Mouse (Mus musculus): ENCODE measurements around the gene Sfxn2. TPM values are rescaled to one million over a fixed set of nuclear protein-coding genes. Genes with fewer than 3 reads are reported as not detected.
A peak's percentile ranks its signal among the peaks of the same experiment; 100 is the strongest.

Sfxn2 gene
- polyA plus RNA-seq, 1 experiment from 2014 or later = 8.0 TPM

- no peak overlapping the region for H3K4me3 ChIP-seq (ENCODE audit: control insufficient read depth in 1 of 2, insufficient read depth in 1 of 2, low read depth in 1 of 2, low read length in 2 of 2)
- H3K27me3 ChIP-seq (ENCODE audit: control insufficient read depth, insufficient read depth, low read length) = no peaks in the 10 kb centered on the region
- no peak for ATAC-seq (ENCODE audit: insufficient number of reproducible peaks, insufficient read depth, low FRiP score, low read depth)
- no peaks in the 10 kb centered on the region for H3K9me3 ChIP-seq (ENCODE audit: control insufficient read depth, low read length)
- no peak overlapping the region for H3K9ac ChIP-seq (ENCODE audit: low read length)
- H3K4me1 ChIP-seq (ENCODE audit: control insufficient read depth in 2 of 2, insufficient read depth in 2 of 2, low read length in 2 of 2) = peaks cover 5 to 6% of the 10 kb centered on the region in 2 experiments; a peak in 2 of 4 replicates
- WGBS = 75% methylated on average over 3 of the region's 4 CpGs
- H3K27ac ChIP-seq (replicated peaks in 1 of 2; ENCODE audit: control insufficient read depth in 1 of 2, insufficient read depth in 1 of 2, low read depth in 2 of 2, low read length in 2 of 2) = no peak overlapping the region
- peaks cover 61% of the 10 kb centered on the region for H3K36me3 ChIP-seq (ENCODE audit: control insufficient read depth, insufficient read depth, low read length)
- no peak overlapping the region for H3K4me2 ChIP-seq (ENCODE audit: low read length)
Observed at GRCm38 (mm10) chr19:46552496-46552895, 20.7 kb upstream of the Sfxn2 start.

- H3K4me3 ChIP-seq (ENCODE audit: control insufficient read depth in 1 of 2, insufficient read depth in 1 of 2, low read depth in 1 of 2, low read length in 2 of 2) = no peak overlapping the region
- H3K9ac ChIP-seq (ENCODE audit: low read length) = no peak overlapping the region
- H3K4me2 ChIP-seq (ENCODE audit: low read length) = no peak overlapping the region
- H3K27me3 ChIP-seq (ENCODE audit: control insufficient read depth, insufficient read depth, low read length) = no peaks in the 10 kb centered on the region
- H3K27ac ChIP-seq (replicated peaks in 1 of 2; ENCODE audit: control insufficient read depth in 1 of 2, insufficient read depth in 1 of 2, low read depth in 2 of 2, low read length in 2 of 2) = no peak overlapping the region
- H3K4me1 ChIP-seq (ENCODE audit: control insufficient read depth in 2 of 2, insufficient read depth in 2 of 2, low read length in 2 of 2) = peaks cover 5 to 6% of the 10 kb centered on the region in 2 experiments; a peak in 2 of 4 replicates
- no peak for ATAC-seq (ENCODE audit: insufficient number of reproducible peaks, insufficient read depth, low FRiP score, low read depth)
- H3K9me3 ChIP-seq (ENCODE audit: control insufficient read depth, low read length) = no peaks in the 10 kb centered on the region
- WGBS = 26% methylated on average over 11 of the region's 11 CpGs
- H3K36me3 ChIP-seq (ENCODE audit: control insufficient read depth, insufficient read depth, low read length) = peaks cover 63% of the 10 kb centered on the region
Observed at GRCm38 (mm10) chr19:46553541-46553955, 19.6 kb upstream of the Sfxn2 start.

GRCm38 (mm10) chr19:46558009-46558408, 15.2 kb upstream of the Sfxn2 start:
- H3K27ac ChIP-seq (replicated peaks in 1 of 2; ENCODE audit: control insufficient read depth in 1 of 2, insufficient read depth in 1 of 2, low read depth in 2 of 2, low read length in 2 of 2) = no peak overlapping the region
- no peak overlapping the region for H3K4me2 ChIP-seq (ENCODE audit: low read length)
- no peak overlapping the region for H3K4me3 ChIP-seq (ENCODE audit: control insufficient read depth in 1 of 2, insufficient read depth in 1 of 2, low read depth in 1 of 2, low read length in 2 of 2)
- peaks cover 10 to 15% of the 10 kb centered on the region in 2 experiments for H3K4me1 ChIP-seq (ENCODE audit: control insufficient read depth in 2 of 2, insufficient read depth in 2 of 2, low read length in 2 of 2)
- no peaks in the 10 kb centered on the region for H3K9me3 ChIP-seq (ENCODE audit: control insufficient read depth, low read length)
- 76% methylated on average over 8 of the region's 8 CpGs for WGBS
- H3K27me3 ChIP-seq (ENCODE audit: control insufficient read depth, insufficient read depth, low read length) = no peaks in the 10 kb centered on the region
- H3K9ac ChIP-seq (ENCODE audit: low read length) = no peak overlapping the region
- peaks cover 38% of the 10 kb centered on the region for H3K36me3 ChIP-seq (ENCODE audit: control insufficient read depth, insufficient read depth, low read length)
- no peak for ATAC-seq (ENCODE audit: insufficient number of reproducible peaks, insufficient read depth, low FRiP score, low read depth)

DNA sequence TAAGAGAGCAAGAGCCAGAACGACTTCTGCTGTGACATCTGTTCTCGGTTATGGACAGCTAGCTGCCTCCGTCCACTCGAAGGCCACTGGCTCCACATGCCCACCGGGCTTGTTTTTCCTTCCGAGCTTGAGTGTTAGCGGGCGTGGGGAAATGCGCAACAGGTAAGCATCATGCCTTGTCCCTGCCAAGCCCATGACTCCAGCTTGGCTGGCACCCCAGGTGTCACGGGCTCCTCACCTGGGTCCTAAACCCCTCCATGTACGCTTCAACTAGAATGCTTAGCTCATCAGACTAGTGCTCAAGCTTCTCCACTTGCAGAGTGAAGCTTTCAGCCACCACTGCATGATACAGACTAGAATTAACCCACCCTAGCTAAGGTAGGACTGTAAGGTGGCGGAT, 14.5 kb upstream of the Sfxn2 start:
- Histone ChIP-seq H3K9ac (ENCODE audit: low read length) (no peak overlapping the region), H3K4me1 (ENCODE audit: control insufficient read depth in 2 of 2, insufficient read depth in 2 of 2, low read length in 2 of 2) (peaks cover 10 to 18% of the 10 kb centered on the region in 2 experiments), H3K4me2 (ENCODE audit: low read length) (no peak overlapping the region), H3K36me3 (ENCODE audit: control insufficient read depth, insufficient read depth, low read length) (peaks cover 38% of the 10 kb centered on the region), H3K27ac (replicated peaks in 1 of 2; ENCODE audit: control insufficient read depth in 1 of 2, insufficient read depth in 1 of 2, low read depth in 2 of 2, low read length in 2 of 2) (no peak overlapping the region), H3K9me3 (ENCODE audit: control insufficient read depth, low read length) (no peaks in the 10 kb centered on the region), H3K4me3 (ENCODE audit: control insufficient read depth in 1 of 2, insufficient read depth in 1 of 2, low read depth in 1 of 2, low read length in 2 of 2) (no peak overlapping the region), H3K27me3 (ENCODE audit: control insufficient read depth, insufficient read depth, low read length) (no peaks in the 10 kb centered on the region)
- 77% methylated on average over 12 of the region's 12 CpGs for WGBS
- no peak for ATAC-seq (ENCODE audit: insufficient number of reproducible peaks, insufficient read depth, low FRiP score, low read depth)

- Histone ChIP-seq H3K4me3 (ENCODE audit: control insufficient read depth in 1 of 2, insufficient read depth in 1 of 2, low read depth in 1 of 2, low read length in 2 of 2) (no peak overlapping the region), H3K4me1 (ENCODE audit: control insufficient read depth in 2 of 2, insufficient read depth in 2 of 2, low read length in 2 of 2) (peaks cover 10 to 19% of the 10 kb centered on the region in 2 experiments), H3K4me2 (ENCODE audit: low read length) (no peak overlapping the region), H3K27me3 (ENCODE audit: control insufficient read depth, insufficient read depth, low read length) (no peaks in the 10 kb centered on the region), H3K36me3 (ENCODE audit: control insufficient read depth, insufficient read depth, low read length) (peaks cover 9% of the 10 kb centered on the region; the same call in 1 of the 2 replicates), H3K9me3 (ENCODE audit: control insufficient read depth, low read length) (no peaks in the 10 kb centered on the region), H3K27ac (replicated peaks in 1 of 2; ENCODE audit: control insufficient read depth in 1 of 2, insufficient read depth in 1 of 2, low read depth in 2 of 2, low read length in 2 of 2) (peak overlapping the region; percentile 39 to 60), H3K9ac (ENCODE audit: low read length) (no peak overlapping the region)
- ATAC-seq (ENCODE audit: insufficient number of reproducible peaks, insufficient read depth, low FRiP score, low read depth) = no peak
- WGBS = 34% methylated on average over 1 of the region's 1 CpGs
Observed at GRCm38 (mm10) chr19:46562132-46562531, 11.0 kb upstream of the Sfxn2 start.

GRCm38 (mm10) chr19:46562581-46563515, 10.3 kb upstream of the Sfxn2 start:
- no peaks in the 10 kb centered on the region for H3K27me3 ChIP-seq (ENCODE audit: control insufficient read depth, insufficient read depth, low read length)
- no peaks in the 10 kb centered on the region for H3K9me3 ChIP-seq (ENCODE audit: control insufficient read depth, low read length)
- H3K9ac ChIP-seq (ENCODE audit: low read length) = no peak overlapping the region
- H3K4me3 ChIP-seq (ENCODE audit: control insufficient read depth in 1 of 2, insufficient read depth in 1 of 2, low read depth in 1 of 2, low read length in 2 of 2) = no peak overlapping the region
- H3K27ac ChIP-seq (replicated peaks in 1 of 2; ENCODE audit: control insufficient read depth in 1 of 2, insufficient read depth in 1 of 2, low read depth in 2 of 2, low read length in 2 of 2) = peak overlapping the region; percentile 39 to 60
- H3K4me1 ChIP-seq (ENCODE audit: control insufficient read depth in 2 of 2, insufficient read depth in 2 of 2, low read length in 2 of 2) = peaks cover 10 to 19% of the 10 kb centered on the region in 2 experiments
- H3K36me3 ChIP-seq (ENCODE audit: control insufficient read depth, insufficient read depth, low read length) = peaks cover 3% of the 10 kb centered on the region; the same call in 1 of the 2 replicates
- 52% methylated on average over 14 of the region's 14 CpGs for WGBS
- H3K4me2 ChIP-seq (ENCODE audit: low read length) = peak overlapping the region; percentile 2
- ATAC-seq (ENCODE audit: insufficient number of reproducible peaks, insufficient read depth, low FRiP score, low read depth) = no peak

GRCm38 (mm10) chr19:46563603-46564002, 9.6 kb upstream of the Sfxn2 start:
- no peak overlapping the region; the same call in 1 of the 2 replicates for H3K4me2 ChIP-seq (ENCODE audit: low read length)
- ATAC-seq (ENCODE audit: insufficient number of reproducible peaks, insufficient read depth, low FRiP score, low read depth) = no peak
- 58% methylated on average over 4 of the region's 4 CpGs for WGBS
- H3K27ac ChIP-seq (replicated peaks in 1 of 2; ENCODE audit: control insufficient read depth in 1 of 2, insufficient read depth in 1 of 2, low read depth in 2 of 2, low read length in 2 of 2) = peak overlapping the region; percentile 39 to 54
- no peaks in the 10 kb centered on the region for H3K36me3 ChIP-seq (ENCODE audit: control insufficient read depth, insufficient read depth, low read length)
- no peak overlapping the region for H3K9ac ChIP-seq (ENCODE audit: low read length)
- no peaks in the 10 kb centered on the region for H3K9me3 ChIP-seq (ENCODE audit: control insufficient read depth, low read length)
- no peaks in the 10 kb centered on the region for H3K27me3 ChIP-seq (ENCODE audit: control insufficient read depth, insufficient read depth, low read length)
- no peak overlapping the region for H3K4me3 ChIP-seq (ENCODE audit: control insufficient read depth in 1 of 2, insufficient read depth in 1 of 2, low read depth in 1 of 2, low read length in 2 of 2)
- H3K4me1 ChIP-seq (ENCODE audit: control insufficient read depth in 2 of 2, insufficient read depth in 2 of 2, low read length in 2 of 2) = peaks cover 10 to 19% of the 10 kb centered on the region in 2 experiments

Measured in heart, embryonic 14.5 days (tissue).